Mouse (Mus musculus): ENCODE data around the gene Etfa. TPM values are rescaled to one million over a fixed set of nuclear protein-coding genes. Genes with fewer than 3 reads are reported as not detected.
A peak's percentile ranks its signal among the peaks of the same experiment; 100 is the strongest.

Gene Etfa
- 85.6 and 94.5 TPM in 2 replicates for total RNA-seq (2014; rRNA removed; ENCODE audit: low replicate concordance)
- polyA plus RNA-seq (2015; fragmentation: Nextera tagmentation; extraction: Ambion mirVana) = 929 and 949 TPM in 2 replicates

- H3K36me3 ChIP-seq (replicated peaks; ENCODE audit: control insufficient read depth, insufficient read depth, low read length) = 0 out of 2 replicates have a peak, but pooled peaks cover 2% of the 10 kb centered on the region
- ATAC-seq (ENCODE audit: insufficient read depth, low read depth) = peak; percentile 97
- TF ChIP-seq CTCF (IDR thresholded peaks at IDR 0.05; ENCODE audit: low read depth) (no peak), EP300 (IDR thresholded peaks at IDR 0.05; ENCODE audit: low read depth) (peak; percentile 97)
Measured at GRCm38 (mm10) chr9:55512027-55512543, at the start of gene Etfa. TSS of gene Etfa (minus strand) at chr9:55512243.

GRCm38 (mm10) chr9:55560960-55561359 lies 48.9 kb upstream of the Etfa start:
- no peaks in the 10 kb centered on the region for H3K27me3 ChIP-seq (ENCODE audit: control insufficient read depth, insufficient read depth, low read length)
- DNase-seq (ENCODE audit: low spot score) (no peak), ATAC-seq (ENCODE audit: insufficient read depth, low read depth) (no peak)
- WGBS = 94% methylated on average over 1 of the region's 1 CpGs
- TF ChIP-seq CTCF (IDR thresholded peaks at IDR 0.05; ENCODE audit: low read depth) = no peak
- no peak overlapping the region for H3K4me3 ChIP-seq (ENCODE audit: low read depth, low read length)
- H3K9me3 ChIP-seq (replicated peaks; ENCODE audit: control insufficient read depth, low read length) = no peaks in the 10 kb centered on the region
- H3K9ac ChIP-seq (replicated peaks; ENCODE audit: low read depth, low read length) = no peak overlapping the region
- H3K4me2 ChIP-seq (ENCODE audit: low read depth, low read length) = no peak overlapping the region
- no peaks in the 10 kb centered on the region for H3K36me3 ChIP-seq (replicated peaks; ENCODE audit: control insufficient read depth, insufficient read depth, low read length)
- no peak overlapping the region for H3K27ac ChIP-seq (ENCODE audit: low read depth)
- H3K4me1 ChIP-seq (ENCODE audit: control insufficient read depth, insufficient read depth) = no peaks in the 10 kb centered on the region

More at GRCm38 (mm10) chr9:55512027-55512543, at the start of gene Etfa:
- H3K9ac ChIP-seq (replicated peaks; ENCODE audit: low read depth, low read length) = peak within 1 kb of the TSS; percentile 92
- WGBS = under 1% methylated on average over 47 of the region's 47 CpGs
- H3K27ac ChIP-seq (ENCODE audit: low read depth) = peak within 1 kb of the TSS; percentile 96
- H3K9me3 ChIP-seq (replicated peaks; ENCODE audit: control insufficient read depth, low read length) = no peaks in the 10 kb centered on the region
- peaks cover 26% of the 10 kb centered on the region for H3K4me1 ChIP-seq (ENCODE audit: control insufficient read depth, insufficient read depth)
- H3K27me3 ChIP-seq (ENCODE audit: control insufficient read depth, insufficient read depth, low read length) = peaks cover 7% of the 10 kb centered on the region; the same call in 1 of the 2 replicates
- H3K4me2 ChIP-seq (ENCODE audit: low read depth, low read length) = peak within 1 kb of the TSS; percentile 74
- peak; percentile 98 for DNase-seq (ENCODE audit: low spot score)
- H3K4me3 ChIP-seq (ENCODE audit: low read depth, low read length) = peak within 1 kb of the TSS; percentile 70

- Histone ChIP-seq H3K9me3 (replicated peaks; ENCODE audit: control insufficient read depth, low read length) (no peaks in the 10 kb centered on the region), H3K9ac (replicated peaks; ENCODE audit: low read depth, low read length) (no peak overlapping the region), H3K4me1 (ENCODE audit: control insufficient read depth, insufficient read depth) (no peaks in the 10 kb centered on the region), H3K4me2 (ENCODE audit: low read depth, low read length) (no peak overlapping the region), H3K27ac (ENCODE audit: low read depth) (no peak overlapping the region), H3K36me3 (replicated peaks; ENCODE audit: control insufficient read depth, insufficient read depth, low read length) (no peaks in the 10 kb centered on the region), H3K4me3 (ENCODE audit: low read depth, low read length) (no peak overlapping the region), H3K27me3 (ENCODE audit: control insufficient read depth, insufficient read depth, low read length) (peaks cover under 1% of the 10 kb centered on the region; the same call in 1 of the 2 replicates)
- WGBS = 13% methylated on average over 1 of the region's 1 CpGs
- TF ChIP-seq EP300 (IDR thresholded peaks at IDR 0.05; ENCODE audit: low read depth) = no peak
- TF ChIP-seq CTCF (IDR thresholded peaks at IDR 0.05; ENCODE audit: low read depth) = no peak
- DNase-seq (ENCODE audit: low spot score) (no peak), ATAC-seq (ENCODE audit: insufficient read depth, low read depth) (no peak)
Measured at GRCm38 (mm10) chr9:55554986-55555385, 42.9 kb upstream of the Etfa start.

- DNase-seq (ENCODE audit: low spot score) = no peak
- whole genome bisulfite sequencing = 9% methylated on average over 16 of the region's 16 CpGs
- H3K4me3 ChIP-seq (ENCODE audit: low read depth, low read length) = peak overlapping the region; percentile 18; the same call in 1 of the 2 replicates
Measured at GRCm38 (mm10) chr9:55549302-55549890, 37.4 kb upstream of the Etfa start.

GRCm38 (mm10) chr9:55548871-55549270 lies 36.8 kb upstream of the Etfa start:
- Histone ChIP-seq H3K27ac (ENCODE audit: low read depth) (no peak overlapping the region), H3K9me3 (replicated peaks; ENCODE audit: control insufficient read depth, low read length) (no peaks in the 10 kb centered on the region), H3K4me3 (ENCODE audit: low read depth, low read length) (no peak overlapping the region), H3K36me3 (replicated peaks; ENCODE audit: control insufficient read depth, insufficient read depth, low read length) (no peaks in the 10 kb centered on the region), H3K4me1 (ENCODE audit: control insufficient read depth, insufficient read depth) (peaks cover 7% of the 10 kb centered on the region; the same call in 1 of the 2 replicates), H3K4me2 (ENCODE audit: low read depth, low read length) (no peak overlapping the region), H3K9ac (replicated peaks; ENCODE audit: low read depth, low read length) (no peak overlapping the region), H3K27me3 (ENCODE audit: control insufficient read depth, insufficient read depth, low read length) (peaks cover 62% of the 10 kb centered on the region)
- DNase-seq (ENCODE audit: low spot score) (no peak), ATAC-seq (ENCODE audit: insufficient read depth, low read depth) (no peak)
- WGBS = 29% methylated on average over 3 of the region's 3 CpGs
- TF ChIP-seq EP300 (IDR thresholded peaks at IDR 0.05; ENCODE audit: low read depth) = no peak
- TF ChIP-seq CTCF (IDR thresholded peaks at IDR 0.05; ENCODE audit: low read depth) = no peak

More at GRCm38 (mm10) chr9:55549302-55549890, 37.4 kb upstream of the Etfa start:
- no peaks in the 10 kb centered on the region for H3K36me3 ChIP-seq (replicated peaks; ENCODE audit: control insufficient read depth, insufficient read depth, low read length)
- no peak for ATAC-seq (ENCODE audit: insufficient read depth, low read depth)
- no peaks in the 10 kb centered on the region for H3K9me3 ChIP-seq (replicated peaks; ENCODE audit: control insufficient read depth, low read length)
- H3K27ac ChIP-seq (ENCODE audit: low read depth) = no peak overlapping the region
- peak overlapping the region; percentile 42; the same call in 1 of the 2 replicates for H3K4me2 ChIP-seq (ENCODE audit: low read depth, low read length)
- H3K27me3 ChIP-seq (ENCODE audit: control insufficient read depth, insufficient read depth, low read length) = peaks cover 57% of the 10 kb centered on the region
- H3K4me1 ChIP-seq (ENCODE audit: control insufficient read depth, insufficient read depth) = peaks cover 7% of the 10 kb centered on the region; the same call in 1 of the 2 replicates
- TF ChIP-seq EP300 (IDR thresholded peaks at IDR 0.05; ENCODE audit: low read depth) (no peak), CTCF (IDR thresholded peaks at IDR 0.05; ENCODE audit: low read depth) (peak; percentile 34)
- no peak overlapping the region for H3K9ac ChIP-seq (replicated peaks; ENCODE audit: low read depth, low read length)

All from heart, postnatal 0 days (tissue).